Mouse (Mus musculus) MEL (cell line): ENCODE results near the gene Clint1. TPM values are rescaled to one million over a fixed set of nuclear protein-coding genes. Genes with fewer than 3 reads are reported as not detected.
A peak's percentile ranks its signal among the peaks of the same experiment; 100 is the strongest.

Source experiments
- DNase-seq: peaks from one replicate; pipeline ENCODE4 v3.0.0; 2011; ENCODE audit warnings: low read depth, low spot score
- H3K27ac ChIP-seq: 2 replicates; pipeline ENCODE4 v1.5.1; 2012; ENCODE audit warnings: low read depth, mild to moderate bottlenecking, control low read depth, low read length, moderate library complexity; ENCODE audit not compliant: control insufficient read depth
- H3K27me3 ChIP-seq, 2 experiments: fragments of 150-350 bp in 1 of 2; sonication (generic) in 1 of 2; 2 replicates each; pipeline ENCODE4 v1.6.1; 2012; ENCODE audit warnings: low read length in 2 of 2, mild to moderate bottlenecking in 2 of 2, improper control_type of control experiment in 1 of 2, moderate library complexity in 1 of 2; ENCODE audit not compliant: insufficient read depth in 2 of 2, control insufficient read depth in 1 of 2
- H3K36me3 ChIP-seq, 2 experiments: 2 replicates each; pipeline ENCODE4 v1.6.1; 2012 to 2014; ENCODE audit warnings: low read length in 2 of 2, improper control_type of control experiment in 1 of 2, inconsistent platforms in 1 of 2, mild to moderate bottlenecking in 1 of 2; ENCODE audit not compliant: insufficient read depth in 2 of 2, control insufficient read depth in 1 of 2
- H3K4me1 ChIP-seq, 2 experiments: fragments of 150-350 bp in 1 of 2; sonication (generic) in 1 of 2; 2 replicates each; pipeline ENCODE4 v1.6.1; 2012; ENCODE audit warnings: low read length in 2 of 2, improper control_type of control experiment in 1 of 2, mild to moderate bottlenecking in 1 of 2; ENCODE audit not compliant: insufficient read depth in 2 of 2, control insufficient read depth in 1 of 2
- H3K4me3 ChIP-seq, 2 experiments: fragments of 150-350 bp in 1 of 2; sonication (generic) in 1 of 2; 2 replicates each; pipeline ENCODE4 v1.5.1; 2012; ENCODE audit warnings: low read depth in 2 of 2, low read length in 2 of 2, mild to moderate bottlenecking in 2 of 2, moderate library complexity in 2 of 2, control low read depth in 1 of 2, improper control_type of control experiment in 1 of 2; ENCODE audit not compliant: control insufficient read depth in 1 of 2, insufficient read depth in 1 of 2
- H3K79me2 ChIP-seq: 2 replicates; pipeline ENCODE4 v1.6.1; 2012; ENCODE audit warnings: mild to moderate bottlenecking, low read length, moderate library complexity; ENCODE audit not compliant: control insufficient read depth, poor library complexity, insufficient read depth
- H3K9ac ChIP-seq: 2 replicates; pipeline ENCODE4 v1.6.1; 2012; ENCODE audit warnings: low read depth, mild to moderate bottlenecking, control low read depth, low read length, moderate library complexity; ENCODE audit not compliant: control insufficient read depth, poor library complexity, severe bottlenecking
- H3K9me3 ChIP-seq: fragments of 150-350 bp; sonication (generic); replicated peaks from 2 replicates; pipeline ENCODE4 v1.6.1; 2012; ENCODE audit warnings: mild to moderate bottlenecking, low read length, improper control_type of control experiment, moderate library complexity; ENCODE audit not compliant: insufficient read depth
- CHD2 ChIP-seq: IDR thresholded peaks from 2 replicates; pipeline ENCODE4 v1.6.1; 2011; ENCODE audit warnings: low read length, improper control_type of control experiment
- CTCF ChIP-seq, 3 experiments: IDR thresholded peaks in 2 of 3; conservative IDR thresholded peaks in 1 of 3; 2 replicates each; pipeline ENCODE4 v1.5.1; 2011 to 2012; ENCODE audit warnings: low read length in 3 of 3, low read depth in 2 of 3, mild to moderate bottlenecking in 2 of 3, improper control_type of control experiment in 1 of 3, inconsistent platforms in 1 of 3, mixed read lengths in 1 of 3, moderate library complexity in 1 of 3; ENCODE audit not compliant: control insufficient read depth in 1 of 3, insufficient read depth in 1 of 3, poor library complexity in 1 of 3, severe bottlenecking in 1 of 3
- HCFC1 ChIP-seq: IDR thresholded peaks from 2 replicates; pipeline ENCODE4 v1.6.1; 2012; ENCODE audit warnings: low read depth, mild to moderate bottlenecking, inconsistent platforms, low read length, improper control_type of control experiment, moderate library complexity
- MAX ChIP-seq: IDR thresholded peaks from 2 replicates; pipeline ENCODE4 v1.6.1; 2011; ENCODE audit warnings: low read length, improper control_type of control experiment
- MYB ChIP-seq: IDR thresholded peaks from 2 replicates; pipeline ENCODE4 v1.6.1; 2011; ENCODE audit warnings: mild to moderate bottlenecking, low read depth, low read length, improper control_type of control experiment
- POLR2AphosphoS5 ChIP-seq: IDR thresholded peaks from 2 replicates; pipeline ENCODE4 v1.6.1; 2012; ENCODE audit warnings: low read depth, borderline replicate concordance, mild to moderate bottlenecking, inconsistent platforms, low read length, moderate library complexity, mixed read lengths
- RAD21 ChIP-seq: IDR thresholded peaks from 2 replicates; pipeline ENCODE4 v1.6.1; 2011; ENCODE audit warnings: mild to moderate bottlenecking, low read depth, low read length, improper control_type of control experiment
- RCOR1 ChIP-seq: IDR thresholded peaks from 2 replicates; pipeline ENCODE4 v1.6.1; 2012; ENCODE audit warnings: low read depth, mild to moderate bottlenecking, inconsistent platforms, low read length, improper control_type of control experiment
- TAL1 ChIP-seq: IDR thresholded peaks from 2 replicates; pipeline ENCODE4 v1.6.1; 2012; ENCODE audit warnings: mild to moderate bottlenecking, inconsistent platforms, low read length, moderate library complexity, mixed read lengths
- TBP ChIP-seq: IDR thresholded peaks from 2 replicates; pipeline ENCODE4 v1.8.0; 2011; ENCODE audit warnings: low read depth, low read length, improper control_type of control experiment
- TCF12 ChIP-seq: IDR thresholded peaks from 2 replicates; pipeline ENCODE4 v1.6.1; 2014; ENCODE audit warnings: low read depth, mild to moderate bottlenecking, inconsistent platforms, low read length, improper control_type of control experiment, moderate library complexity
- UBTF ChIP-seq: IDR thresholded peaks from 2 replicates; pipeline ENCODE4 v1.6.1; 2012; ENCODE audit warnings: low read depth, mild to moderate bottlenecking, inconsistent platforms, low read length, improper control_type of control experiment, moderate library complexity, borderline replicate concordance; ENCODE audit not compliant: insufficient read depth
- USF2 ChIP-seq, 2 experiments: IDR thresholded peaks; 2 replicates each; pipeline ENCODE4 v1.6.1; 2011 to 2012; ENCODE audit warnings: improper control_type of control experiment in 2 of 2, low read length in 2 of 2, borderline replicate concordance in 1 of 2, inconsistent platforms in 1 of 2, low read depth in 1 of 2, mild to moderate bottlenecking in 1 of 2; ENCODE audit not compliant: insufficient read depth in 1 of 2
- ZMIZ1 ChIP-seq: IDR thresholded peaks from 2 replicates; pipeline ENCODE4 v1.6.1; 2012; ENCODE audit warnings: low read depth, mild to moderate bottlenecking, inconsistent platforms, low read length, improper control_type of control experiment, moderate library complexity
- ZNF384 ChIP-seq: IDR thresholded peaks from 2 replicates; pipeline ENCODE4 v1.6.1; 2012; ENCODE audit warnings: low read depth, mild to moderate bottlenecking, inconsistent platforms, low read length, improper control_type of control experiment
- polyA plus RNA-seq, 2 experiments: library from polyadenylated mRNA; stranded (reverse) in 1 of 2; unstranded in 1 of 2; fragments of >175 nt in 1 of 2; fragments of >200 nt in 1 of 2; gene quantifications; 2 replicates each; pipeline versions ENCODE4 v1.2.1 to v1.2.4; 2012; ENCODE audit warnings: low replicate concordance in 2 of 2, low read depth in 1 of 2; ENCODE audit not compliant: insufficient read length in 2 of 2, insufficient read depth in 1 of 2, missing spikeins in 1 of 2
- total RNA-seq: library from RNA; depleted of rRNA; stranded (reverse); fragments of 300-350 nt; gene quantifications from 2 replicates; pipeline ENCODE4 v1.2.3, GENCODE M21; 2012

Clint1 gene
- total and polyA plus RNA-seq, 3 experiments = 58.5 to 184 (median 102) TPM

GRCm38 (mm10) chr11:45906109-45906786, 54.4 kb downstream of the Clint1 start:
- DNase-seq = no peak

GRCm38 (mm10) chr11:45907301-45907700, 55.5 kb downstream of the Clint1 start:
- H3K27ac ChIP-seq = no peak overlapping the region
- no peak overlapping the region for H3K4me3 ChIP-seq
- no peak for DNase-seq
- no peaks in the 10 kb centered on the region for H3K4me1 ChIP-seq
- no peaks in the 10 kb centered on the region for H3K27me3 ChIP-seq
- no peak overlapping the region for H3K9ac ChIP-seq
- peaks cover 0 to 45% of the 10 kb centered on the region in 2 experiments; a peak in 2 of 4 replicates for H3K36me3 ChIP-seq
- H3K79me2 ChIP-seq = no peaks in the 10 kb centered on the region
- TF ChIP-seq ZNF384 (no peak), RCOR1 (no peak), RAD21 (no peak)
- H3K9me3 ChIP-seq = no peaks in the 10 kb centered on the region

More at GRCm38 (mm10) chr11:45906109-45906786, 54.4 kb downstream of the Clint1 start:
- H3K9me3 ChIP-seq = no peaks in the 10 kb centered on the region
- peaks cover 0 to 48% of the 10 kb centered on the region in 2 experiments; a peak in 2 of 4 replicates for H3K36me3 ChIP-seq
- TF ChIP-seq TBP = no peak
- TF ChIP-seq TAL1 = peak; percentile 27
- TF ChIP-seq MAX = no peak
- H3K27me3 ChIP-seq = no peaks in the 10 kb centered on the region
- no peaks in the 10 kb centered on the region for H3K79me2 ChIP-seq
- no peak overlapping the region for H3K27ac ChIP-seq
- H3K4me3 ChIP-seq = no peak overlapping the region
- H3K9ac ChIP-seq = no peak overlapping the region
- H3K4me1 ChIP-seq = no peaks in the 10 kb centered on the region

- Histone ChIP-seq H3K27me3 (no peaks in the 10 kb centered on the region), H3K79me2 (no peaks in the 10 kb centered on the region), H3K9ac (no peak overlapping the region), H3K9me3 (no peaks in the 10 kb centered on the region), H3K27ac (no peak overlapping the region), H3K36me3 (peaks cover 0 to 40% of the 10 kb centered on the region in 2 experiments; a peak in 2 of 4 replicates), H3K4me1 (no peaks in the 10 kb centered on the region), H3K4me3 (no peak overlapping the region)
- TF ChIP-seq RCOR1 (no peak), CHD2 (no peak), ZMIZ1 (no peak), TCF12 (no peak), MYB (no peak), USF2 (IDR thresholded peaks at IDR 0.05; ENCODE audit: borderline replicate concordance in 1 of 2, insufficient read depth in 1 of 2, low read depth in 1 of 2, low read length in 2 of 2) (no peak), HCFC1 (no peak), TAL1 (no peak), RAD21 (no peak), UBTF (no peak), CTCF (IDR thresholded peaks at IDR 0.05 in 2 of 3, conservative IDR thresholded peaks at IDR 0.05 in 1 of 3; ENCODE audit: control insufficient read depth in 1 of 3, insufficient read depth in 1 of 3, low read depth in 2 of 3, low read length in 3 of 3, poor library complexity in 1 of 3, severe bottlenecking in 1 of 3) (no peak), POLR2AphosphoS5 (no peak), ZNF384 (no peak)
- DNase-seq = no peak
Observed at GRCm38 (mm10) chr11:45908070-45908469, 56.2 kb downstream of the Clint1 start.
